Mouse (Mus musculus): ENCODE measurements around the gene Bet1l. TPM values are rescaled to one million over a fixed set of nuclear protein-coding genes. Genes with fewer than 3 reads are reported as not detected.

The Bet1l gene
- total and polyA plus RNA-seq, 3 experiments = 13.1 to 24.3 (median 13.8) TPM

DNA sequence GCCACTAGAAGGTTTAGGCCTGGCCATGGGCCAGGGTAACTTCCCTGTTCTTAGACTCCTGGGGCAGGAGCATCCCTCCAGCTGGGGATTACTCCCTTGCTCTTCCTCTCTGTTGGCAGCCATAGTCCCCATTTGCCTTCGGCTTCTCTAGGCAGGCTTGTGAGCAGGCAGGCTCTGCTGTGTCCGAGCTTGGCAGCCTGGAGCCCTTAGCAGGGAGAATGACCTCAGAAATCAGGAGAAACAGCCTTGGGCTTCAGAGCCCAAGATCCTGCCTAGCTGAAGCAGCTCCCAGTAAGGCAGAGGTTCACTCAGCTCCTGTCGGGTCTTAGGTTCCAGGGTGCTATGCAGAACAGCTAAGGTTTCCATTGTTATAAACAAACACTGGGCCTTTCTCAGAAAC lies 41.7 kb upstream of the Bet1l start:
- Histone ChIP-seq H3K9ac (ENCODE audit: insufficient read depth, low read depth) (no peak overlapping the region), H3K4me1 (ENCODE audit: control insufficient read depth in 1 of 2, insufficient read depth in 2 of 2) (no peaks in the 10 kb centered on the region), H3K4me3 (replicated peaks in 1 of 3; ENCODE audit: low read depth in 2 of 3, low read length in 2 of 3, poor library complexity in 1 of 3) (no peak overlapping the region), H3K27ac (ENCODE audit: insufficient read depth, low read depth) (no peak overlapping the region), H3K27me3 (replicated peaks) (no peaks in the 10 kb centered on the region), H3K4me2 (ENCODE audit: insufficient read depth, low read depth, poor library complexity, severe bottlenecking) (no peak overlapping the region), H3K36me3 (replicated peaks in 1 of 2; ENCODE audit: control insufficient read depth in 1 of 2, insufficient read depth in 1 of 2, low read length in 1 of 2) (peaks cover 35 to 68% of the 10 kb centered on the region in 2 experiments), H3K79me2 (replicated peaks; ENCODE audit: control insufficient read depth, extremely low read depth, insufficient read depth, poor library complexity, severe bottlenecking) (no peaks in the 10 kb centered on the region), H3K9me3 (replicated peaks; ENCODE audit: low read length) (no peaks in the 10 kb centered on the region)
- DNase-seq (ENCODE audit: extremely low read depth) = no peak
- in situ Hi-C loops (cut with MboI; ENCODE audit: low pct_ligation_motif_present, low pct_unique_long_range_greater_than_20kb, low sequenced_read_pairs) (no loop called here), dilution Hi-C loops (cut with MboI; ENCODE audit: extremely low pct_ligation_motif_present, extremely low pct_unique_long_range_greater_than_20kb, low sequenced_read_pairs) (no loop called here)
- no peak for TF ChIP-seq SMC3 (IDR thresholded peaks at IDR 0.05; ENCODE audit: low read depth, low read length)
- TF ChIP-seq MEF2A (IDR thresholded peaks at IDR 0.05; ENCODE audit: borderline replicate concordance, low read depth, low read length) = no peak
- no peak for TF ChIP-seq KAT2A (IDR thresholded peaks at IDR 0.05; ENCODE audit: insufficient replicate concordance, low read length)
- TF ChIP-seq CTCF (conservative IDR thresholded peaks at IDR 0.05 in 1 of 2, IDR thresholded peaks at IDR 0.05 in 1 of 2; ENCODE audit: low read depth in 2 of 2, low read length in 2 of 2) = no peak
- no peak for TF ChIP-seq EP300 (IDR thresholded peaks at IDR 0.05; ENCODE audit: low read length)
- TF ChIP-seq PAX5 (IDR thresholded peaks at IDR 0.05; ENCODE audit: low read length) = no peak
- no peak for TF ChIP-seq ZNF384 (IDR thresholded peaks at IDR 0.05; ENCODE audit: low read depth, low read length)
- no peak for TF ChIP-seq POLR2AphosphoS2 (IDR thresholded peaks at IDR 0.05; ENCODE audit: low read depth, low read length)
- no peak for TF ChIP-seq MAZ (IDR thresholded peaks at IDR 0.05; ENCODE audit: low read depth, low read length)
- no peak for TF ChIP-seq ZMIZ1 (IDR thresholded peaks at IDR 0.05; ENCODE audit: low read depth, low read length)
- TF ChIP-seq HCFC1 (IDR thresholded peaks at IDR 0.05; ENCODE audit: low read depth, low read length) = no peak
- TF ChIP-seq RAD21 (IDR thresholded peaks at IDR 0.05; ENCODE audit: low read depth, low read length) = no peak
- no peak for TF ChIP-seq USF2 (conservative IDR thresholded peaks at IDR 0.05; ENCODE audit: low read depth, low read length)

DNA sequence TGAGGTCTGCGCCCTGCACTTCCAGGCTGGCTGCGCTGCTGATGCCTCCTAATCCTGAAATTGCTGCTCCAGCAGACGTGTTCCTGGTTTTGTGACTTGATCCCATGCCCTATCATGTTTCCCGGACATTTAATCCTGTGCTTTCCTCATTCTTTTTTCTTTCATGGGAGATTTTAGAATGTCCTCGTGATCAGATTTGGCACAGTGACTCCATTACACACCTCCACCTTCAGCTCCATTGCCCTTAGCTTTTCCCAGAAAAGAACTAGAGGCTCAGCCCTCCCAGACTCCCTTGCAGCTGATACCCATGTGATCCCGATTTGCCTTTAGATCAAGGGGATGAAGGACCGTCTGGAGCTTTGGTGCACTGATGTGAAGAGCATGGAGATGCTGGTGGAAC lies 40.5 kb upstream of the Bet1l start:
- in situ Hi-C loops (cut with MboI; ENCODE audit: low pct_ligation_motif_present, low pct_unique_long_range_greater_than_20kb, low sequenced_read_pairs) = no loop called here
- DNase-seq (ENCODE audit: extremely low read depth) = no peak
- Histone ChIP-seq H3K79me2 (replicated peaks; ENCODE audit: control insufficient read depth, extremely low read depth, insufficient read depth, poor library complexity, severe bottlenecking) (no peaks in the 10 kb centered on the region), H3K4me1 (ENCODE audit: control insufficient read depth in 1 of 2, insufficient read depth in 2 of 2) (no peaks in the 10 kb centered on the region), H3K4me3 (replicated peaks in 1 of 3; ENCODE audit: low read depth in 2 of 3, low read length in 2 of 3, poor library complexity in 1 of 3) (no peak overlapping the region), H3K9me3 (replicated peaks; ENCODE audit: low read length) (no peaks in the 10 kb centered on the region), H3K9ac (ENCODE audit: insufficient read depth, low read depth) (no peak overlapping the region), H3K27ac (ENCODE audit: insufficient read depth, low read depth) (no peak overlapping the region), H3K36me3 (replicated peaks in 1 of 2; ENCODE audit: control insufficient read depth in 1 of 2, insufficient read depth in 1 of 2, low read length in 1 of 2) (peaks cover 42 to 79% of the 10 kb centered on the region in 2 experiments), H3K27me3 (replicated peaks) (no peaks in the 10 kb centered on the region), H3K4me2 (ENCODE audit: insufficient read depth, low read depth, poor library complexity, severe bottlenecking) (no peak overlapping the region)
- TF ChIP-seq E2F4 (IDR thresholded peaks at IDR 0.05; ENCODE audit: insufficient replicate concordance, low read depth, low read length) (no peak), MAX (IDR thresholded peaks at IDR 0.05; ENCODE audit: low read length) (no peak), CHD1 (IDR thresholded peaks at IDR 0.05; ENCODE audit: low read depth, low read length) (no peak), UBTF (IDR thresholded peaks at IDR 0.05; ENCODE audit: low read depth, low read length) (no peak), SMC3 (IDR thresholded peaks at IDR 0.05; ENCODE audit: low read depth, low read length) (no peak), MAZ (IDR thresholded peaks at IDR 0.05; ENCODE audit: low read depth, low read length) (no peak), ELF1 (IDR thresholded peaks at IDR 0.05; ENCODE audit: low read depth, low read length) (no peak)
- dilution Hi-C loops (cut with MboI; ENCODE audit: extremely low pct_ligation_motif_present, extremely low pct_unique_long_range_greater_than_20kb, low sequenced_read_pairs) = no loop called here

All from CH12.LX (cell line).